Mouse (Mus musculus) granulocyte monocyte progenitor cell, adult 5-6 weeks (primary cell): ENCODE results near the gene Kctd21. TPM values are rescaled to one million over a fixed set of nuclear protein-coding genes. Genes with fewer than 3 reads are reported as not detected.

Experiments used
- ATAC-seq: replicated peaks from 2 replicates; pipeline ENCODE4 v1.8.0; 2016; ENCODE audit warnings: mild to moderate bottlenecking, moderate TSS enrichment, inconsistent platforms; ENCODE audit not compliant: poor library complexity, severe bottlenecking
- total RNA-seq, 2 experiments: library from RNA; stranded (forward) in 1 of 2; stranded (reverse) in 1 of 2; fragments of 200-712, 200-1000 nt in 1 of 2; fragments of >200 nt in 1 of 2; fragmentation: Nextera tagmentation in 1 of 2; gene quantifications; 2 replicates each; pipeline ENCODE4 v1.2.3; 2014 to 2017

The Kctd21 gene
- total RNA-seq, 2 experiments from 2014 or later: 0.10 to 2.1 TPM

DNA sequence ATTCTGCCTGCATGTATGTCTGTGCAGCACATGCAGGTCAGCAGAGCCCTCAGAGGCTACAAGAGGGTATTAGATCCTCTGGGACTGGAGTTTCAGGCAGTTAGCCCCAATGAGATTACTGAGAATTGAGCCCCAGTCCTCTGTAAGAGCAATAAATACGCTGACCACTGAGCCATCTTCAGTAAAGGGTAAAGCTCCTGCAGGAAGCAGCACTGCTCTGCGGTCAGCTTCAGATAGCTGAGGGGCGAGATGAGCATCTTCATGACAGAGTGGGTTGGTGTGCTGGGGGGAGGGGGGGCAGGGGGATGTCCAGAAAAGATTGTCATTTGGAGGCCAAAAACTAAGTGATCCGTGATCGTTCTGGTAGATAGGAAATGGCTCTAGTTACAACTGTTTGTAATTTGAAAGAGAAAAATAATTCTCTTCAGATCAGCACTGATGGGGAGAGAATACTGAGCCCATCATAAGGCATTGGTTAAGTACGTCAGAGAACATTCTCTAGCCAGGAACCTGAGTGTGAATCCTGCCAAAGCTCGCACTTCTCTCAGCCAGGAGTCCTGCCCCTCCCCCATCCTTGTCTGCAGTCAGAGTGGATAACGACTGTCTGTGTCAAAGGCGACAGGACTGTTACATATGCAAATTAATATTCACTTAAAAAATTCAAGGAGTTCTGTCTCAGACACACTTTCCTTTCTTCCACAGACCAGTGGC is 14.1 kb downstream of the Kctd21 start:
- ATAC-seq: no peak

DNA sequence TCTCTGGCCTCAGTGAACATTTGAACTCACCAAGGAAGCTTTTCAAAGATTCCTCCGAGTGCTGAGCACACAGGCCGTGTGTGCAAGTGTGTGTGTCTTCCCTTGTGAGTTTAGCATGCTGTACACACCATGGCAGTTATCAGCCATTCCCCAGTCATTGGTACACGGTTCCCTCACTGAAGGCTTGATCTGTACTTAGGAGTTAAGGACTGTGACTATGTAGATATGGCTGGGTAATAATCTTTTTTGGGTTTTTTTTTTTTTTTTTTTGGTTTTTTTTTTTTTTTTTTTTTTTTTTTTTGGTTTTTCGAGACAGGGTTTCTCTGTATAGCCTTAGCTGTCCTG is 14.7 kb downstream of the Kctd21 start:
- ATAC-seq: no peak

DNA sequence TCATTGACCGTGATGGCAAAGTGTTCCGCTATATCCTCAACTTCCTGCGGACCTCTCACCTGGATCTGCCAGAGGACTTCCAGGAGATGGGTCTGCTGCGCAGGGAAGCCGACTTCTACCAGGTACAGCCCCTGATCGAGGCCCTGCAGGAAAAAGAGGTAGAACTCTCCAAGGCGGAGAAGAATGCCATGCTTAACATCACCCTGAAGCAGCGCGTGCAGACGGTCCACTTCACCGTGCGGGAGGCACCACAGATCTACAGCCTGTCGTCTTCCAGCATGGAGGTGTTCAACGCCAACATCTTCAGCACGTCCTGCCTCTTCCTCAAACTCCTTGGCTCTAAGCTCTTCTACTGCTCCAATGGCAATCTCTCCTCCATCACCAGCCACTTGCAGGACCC is 15.3 kb downstream of the Kctd21 start:
- ATAC-seq: no peak

DNA sequence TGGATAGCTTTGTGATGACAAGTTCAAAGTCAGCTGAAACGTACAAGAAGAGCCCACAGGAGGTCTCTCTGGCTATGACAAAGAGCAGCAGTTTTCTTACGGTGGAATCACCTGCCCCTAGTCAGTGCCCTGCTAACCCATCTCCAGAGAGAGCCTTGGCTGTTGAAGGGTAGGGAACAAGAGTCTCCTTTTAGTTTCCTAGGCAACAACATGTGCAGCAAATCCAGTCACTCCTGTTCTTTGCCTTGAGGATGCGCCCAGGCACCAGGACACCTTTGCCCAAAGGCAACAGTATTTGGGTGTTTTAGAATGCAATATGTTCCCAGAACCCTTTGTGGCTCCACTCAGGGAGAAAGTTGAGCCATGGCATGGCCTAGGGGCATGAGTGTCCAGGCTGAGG is 16.2 kb downstream of the Kctd21 start:
- ATAC-seq: no peak

DNA sequence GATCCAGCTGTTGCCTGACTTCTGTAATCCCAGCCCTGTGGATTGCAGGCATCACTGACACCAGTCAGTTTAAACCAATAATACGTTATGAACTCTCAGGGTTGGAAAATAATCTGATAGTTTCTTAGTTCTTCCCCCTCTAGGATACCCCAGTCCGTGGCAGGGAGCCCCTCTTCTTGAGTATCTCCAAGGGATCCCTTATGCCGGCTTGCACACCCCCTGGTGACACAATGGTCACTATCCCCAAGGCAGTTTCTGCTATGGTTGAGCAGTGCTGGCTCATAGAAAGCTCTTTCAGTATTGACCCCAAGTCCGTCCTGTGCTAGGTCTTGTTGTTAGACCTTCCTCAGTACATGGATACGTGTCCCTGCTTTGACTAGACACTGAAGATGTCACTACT is 16.7 kb downstream of the Kctd21 start:
- ATAC-seq: no peak

DNA sequence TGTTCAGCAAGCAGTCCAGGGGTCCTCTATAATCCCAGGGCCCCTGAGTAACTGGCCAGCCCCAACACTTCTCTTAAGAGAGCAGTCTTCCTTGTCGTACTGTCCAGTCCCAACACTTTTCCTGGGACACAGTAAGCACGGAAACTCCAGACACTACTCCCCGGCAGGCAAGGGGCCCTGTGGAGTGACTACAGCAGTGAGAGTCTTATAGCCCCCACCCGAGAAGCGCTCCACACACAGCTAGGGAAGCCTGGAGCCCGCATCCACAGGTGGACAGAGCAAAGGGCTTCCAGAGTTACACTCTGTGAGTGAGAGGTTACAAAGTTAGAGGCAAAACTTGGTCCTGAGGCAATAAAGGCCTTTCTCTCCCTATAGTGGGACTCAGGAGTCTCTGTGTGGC is 17.3 kb downstream of the Kctd21 start:
- ATAC-seq: no peak

DNA sequence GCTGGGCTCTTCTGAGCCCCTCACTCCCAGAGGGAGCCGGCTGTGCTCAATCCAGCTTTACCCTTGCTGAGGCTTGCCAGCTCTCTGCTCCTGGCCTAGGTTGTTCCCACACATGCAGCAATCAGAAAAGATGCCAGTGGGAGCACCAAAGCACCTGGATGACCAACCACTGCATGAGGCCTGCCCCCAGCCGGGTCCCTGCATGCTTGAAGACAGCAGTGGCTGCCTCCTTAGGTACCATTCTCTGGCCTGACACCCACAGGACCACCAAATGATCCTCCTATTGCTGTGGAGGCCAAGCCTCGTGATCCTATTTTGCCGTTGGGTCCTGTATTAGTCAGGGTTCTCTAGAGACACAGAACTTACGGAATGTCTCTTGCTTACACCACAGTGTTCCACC is 18.8 kb downstream of the Kctd21 start:
- ATAC-seq: no peak

DNA sequence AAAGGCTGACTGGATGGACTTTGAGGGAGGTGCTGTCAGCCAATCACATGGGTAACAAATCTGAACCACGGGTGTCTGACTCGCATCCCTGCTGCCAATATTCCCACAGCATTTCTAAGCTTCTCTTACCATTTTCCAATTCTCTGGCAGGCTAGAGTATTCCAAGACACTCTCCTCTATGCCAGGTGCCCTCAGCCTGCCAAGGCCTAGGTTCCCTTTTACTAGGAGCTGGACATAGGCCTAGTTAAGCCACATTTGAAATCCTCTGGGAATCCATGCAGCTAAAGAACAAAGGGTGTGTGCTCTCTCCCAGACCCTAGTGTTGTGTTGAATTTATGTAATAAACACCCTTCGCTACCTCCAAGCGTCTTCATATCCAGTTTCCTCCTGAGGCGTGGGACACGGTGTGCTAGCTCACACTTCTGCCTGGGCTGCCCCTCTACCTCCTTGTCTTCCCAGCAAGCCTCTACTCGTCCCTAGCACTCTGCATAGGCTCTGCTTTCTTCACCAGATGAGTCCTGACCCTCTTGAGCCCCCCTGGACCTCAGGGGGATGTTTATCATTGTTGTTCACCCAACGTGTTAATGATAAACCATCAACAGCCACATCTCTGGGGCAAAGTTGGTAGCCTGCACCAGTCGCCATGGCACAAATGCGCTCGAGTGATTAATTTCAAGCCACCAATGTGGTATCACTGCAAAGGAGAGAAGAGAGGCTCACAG is 19.8 kb downstream of the Kctd21 start:
- ATAC-seq: no peak

DNA sequence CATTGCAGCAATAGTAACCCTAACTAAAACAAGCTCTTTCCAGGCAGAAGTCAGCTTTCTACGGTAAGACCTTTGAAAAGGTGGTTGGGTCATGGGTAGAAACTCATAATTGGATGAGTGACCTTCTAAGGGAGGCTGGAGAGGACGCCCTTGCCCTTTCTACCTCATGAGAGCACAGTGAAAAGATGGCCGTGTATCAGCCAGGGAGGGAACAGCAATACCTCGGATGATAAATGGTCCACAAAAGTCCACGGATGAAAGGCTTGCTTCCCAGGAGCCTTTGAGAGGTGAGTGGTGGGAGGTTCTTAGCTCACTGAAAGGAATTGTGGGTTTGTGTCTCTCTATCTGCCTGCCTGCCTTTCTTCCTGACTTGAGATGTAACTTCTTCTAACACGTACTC is 21.2 kb downstream of the Kctd21 start:
- ATAC-seq: no peak

DNA sequence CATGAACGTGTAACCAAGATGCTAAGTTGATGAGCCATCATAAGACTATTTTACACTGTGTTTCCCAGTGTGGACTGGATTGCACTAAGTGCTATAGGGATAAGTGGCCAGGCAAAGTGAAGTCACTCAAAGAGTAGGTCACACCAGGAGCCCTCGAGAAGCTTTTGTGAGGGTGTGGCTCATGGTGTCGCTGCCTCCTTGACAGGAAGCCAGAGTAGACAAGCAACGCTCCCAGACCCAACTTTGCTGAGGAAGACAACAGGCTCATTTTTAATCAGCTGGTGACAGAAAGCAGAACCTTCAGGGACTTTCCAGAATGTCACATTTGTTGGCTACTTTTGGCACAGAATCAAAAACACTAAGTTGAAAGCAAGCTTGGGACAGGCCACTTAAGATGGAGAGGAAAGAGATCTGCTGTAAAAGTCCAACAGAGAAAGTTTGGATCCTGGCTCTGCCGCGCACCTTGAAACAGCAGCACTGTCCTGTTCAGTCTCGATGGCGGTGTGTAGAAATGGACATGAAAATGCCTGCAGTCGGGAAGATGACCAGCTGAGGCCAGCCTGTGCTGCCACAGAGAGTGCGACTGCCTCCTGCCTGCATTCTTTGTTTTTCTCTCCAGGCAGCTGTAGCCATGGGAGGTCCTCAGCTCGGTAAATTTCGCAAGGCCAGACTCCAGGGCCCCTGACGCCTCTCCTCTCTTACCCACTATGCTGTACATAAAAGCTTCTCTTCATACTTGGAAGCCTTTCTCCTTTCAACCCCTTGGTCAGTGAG is 23.1 kb downstream of the Kctd21 start:
- peak; percentile 64 for ATAC-seq

DNA sequence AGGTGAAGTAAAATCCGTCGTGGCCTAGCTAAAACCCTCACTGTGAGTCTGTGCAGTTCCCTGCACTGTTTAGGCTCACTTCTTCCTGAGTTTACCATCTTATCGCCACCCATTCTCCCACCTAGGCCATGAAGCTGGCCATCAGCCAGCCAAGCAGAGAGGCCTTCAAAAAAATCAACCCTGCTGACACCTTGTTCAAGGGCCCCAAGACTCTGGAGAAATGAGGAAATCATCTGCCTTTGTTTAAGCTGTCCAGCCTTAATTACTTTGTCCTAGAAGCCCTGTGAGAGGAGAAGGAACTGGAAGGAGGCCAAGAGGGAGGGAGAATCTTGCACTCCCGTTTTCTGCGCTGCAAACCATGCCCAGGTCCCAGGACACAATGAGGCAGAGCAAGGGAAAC is 24.1 kb downstream of the Kctd21 start:
- ATAC-seq: 0 out of 2 replicates have a peak, but pooled peaks have one; percentile 9

DNA sequence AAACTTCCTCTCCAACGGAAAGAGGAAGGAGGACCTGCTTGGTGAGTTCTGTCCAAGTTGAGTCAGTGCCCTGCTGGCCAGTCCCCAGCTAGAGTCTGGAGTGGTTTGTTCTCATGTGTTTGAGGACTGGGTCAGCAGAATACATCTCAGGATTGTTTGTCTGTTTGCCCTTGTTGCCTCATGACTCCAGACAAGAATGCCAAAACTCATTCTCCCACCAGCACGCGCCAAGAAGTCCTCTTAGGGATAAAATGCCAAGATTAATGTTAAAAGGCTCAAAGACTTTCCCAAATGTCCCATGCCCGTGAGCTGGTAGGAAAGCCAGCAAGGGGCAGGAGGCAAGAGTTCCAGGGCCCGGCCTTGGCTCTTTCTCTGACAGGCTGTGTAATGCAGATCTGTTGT is 24.7 kb downstream of the Kctd21 start:
- peak; percentile 55 for ATAC-seq

DNA sequence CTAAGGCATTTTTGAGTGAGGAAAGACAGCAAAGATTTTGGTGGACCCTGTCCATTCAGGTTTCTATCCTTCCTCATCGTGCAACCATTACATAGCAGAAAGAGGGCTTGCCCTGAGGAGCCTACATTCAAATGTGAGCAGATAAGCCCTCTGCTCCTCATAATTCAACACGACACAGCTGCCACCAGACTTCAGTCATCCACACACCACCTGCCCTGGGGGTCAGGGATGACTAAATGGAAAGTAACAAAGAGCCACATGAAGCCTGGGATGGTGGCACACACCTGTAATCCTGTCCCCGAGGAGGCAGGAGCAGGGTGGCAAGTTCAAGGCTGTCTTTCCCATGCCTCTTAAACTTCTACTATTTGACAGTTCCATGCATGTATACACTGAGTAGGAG is 25.7 kb downstream of the Kctd21 start:
- ATAC-seq: no peak

DNA sequence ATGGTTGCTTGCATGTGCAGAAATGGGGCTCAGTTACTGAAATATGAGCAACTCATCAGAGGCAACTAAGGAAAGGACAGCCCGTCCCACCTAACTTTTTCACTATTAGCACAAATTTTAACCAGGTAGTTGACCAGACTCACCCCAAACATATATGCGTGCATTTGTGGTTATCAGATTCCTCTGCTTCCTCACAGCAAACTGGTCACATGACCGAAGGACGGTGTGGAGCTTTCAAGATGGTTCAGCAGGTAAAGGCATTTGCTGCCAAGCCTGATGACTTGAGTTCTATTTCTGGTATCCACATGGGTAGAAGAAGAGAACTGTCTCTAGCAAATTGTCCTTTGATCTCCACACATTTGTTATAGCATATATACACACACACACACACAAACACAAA is 26.2 kb downstream of the Kctd21 start:
- ATAC-seq: no peak

DNA sequence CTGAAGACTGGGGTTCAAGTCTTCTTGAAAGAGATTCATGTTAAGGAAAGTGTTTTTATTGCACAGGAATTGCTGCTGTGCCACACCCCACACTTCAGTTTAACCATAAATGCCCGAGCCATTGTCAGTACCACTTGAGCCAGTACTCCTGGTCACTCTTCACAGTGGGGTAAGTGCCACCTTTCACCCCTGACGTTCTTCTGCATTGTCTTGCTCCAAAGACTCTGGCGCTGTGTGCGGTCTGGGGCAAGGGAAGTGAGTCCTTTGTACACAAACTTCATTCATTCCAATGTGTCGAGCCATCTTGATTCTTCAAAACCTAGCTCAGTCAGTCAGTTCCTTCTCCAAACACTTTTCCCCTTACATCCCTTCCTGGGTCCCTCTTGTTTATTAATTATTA is 28.0 kb downstream of the Kctd21 start:
- ATAC-seq: no peak

DNA sequence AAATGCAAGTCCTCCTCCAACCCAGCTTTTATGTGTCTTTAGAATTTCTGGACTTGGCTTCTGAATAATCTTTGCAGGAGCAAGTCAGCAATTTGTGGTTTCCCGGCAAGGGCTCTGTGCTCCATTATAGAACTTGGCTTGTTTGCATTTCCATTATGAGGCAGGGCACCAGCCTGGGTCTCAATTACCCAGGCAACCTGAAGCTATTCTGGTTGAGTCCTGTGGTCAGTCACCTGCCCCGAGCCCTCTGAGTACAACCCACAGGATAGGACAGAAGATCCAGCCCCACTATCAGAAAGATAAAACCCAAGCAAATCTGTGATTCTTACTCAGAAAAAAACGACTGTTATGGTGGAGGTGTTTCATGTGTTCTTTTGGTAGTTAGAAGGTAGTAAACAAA is 28.8 kb downstream of the Kctd21 start:
- no peak for ATAC-seq

DNA sequence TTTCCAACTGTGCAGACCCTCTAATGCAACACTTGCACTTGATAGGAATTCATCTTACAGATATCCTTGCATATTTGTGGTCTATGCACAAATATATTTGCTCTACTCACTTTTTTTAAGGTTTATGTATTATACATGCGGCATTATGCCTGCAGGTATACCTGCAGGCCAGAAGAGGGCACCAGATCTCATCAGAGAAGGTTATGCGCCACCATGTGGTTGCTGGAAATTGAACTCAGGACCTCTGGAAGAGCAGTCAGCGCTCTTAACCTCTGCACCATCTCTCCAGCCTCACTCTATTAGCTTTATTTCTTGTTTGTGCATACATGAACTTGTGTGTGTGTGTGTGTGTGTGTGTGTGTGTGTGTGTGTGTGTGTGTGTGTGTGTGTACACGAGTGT is 29.3 kb downstream of the Kctd21 start:
- ATAC-seq: peak; percentile 50; the same call in 1 of the 2 replicates

DNA sequence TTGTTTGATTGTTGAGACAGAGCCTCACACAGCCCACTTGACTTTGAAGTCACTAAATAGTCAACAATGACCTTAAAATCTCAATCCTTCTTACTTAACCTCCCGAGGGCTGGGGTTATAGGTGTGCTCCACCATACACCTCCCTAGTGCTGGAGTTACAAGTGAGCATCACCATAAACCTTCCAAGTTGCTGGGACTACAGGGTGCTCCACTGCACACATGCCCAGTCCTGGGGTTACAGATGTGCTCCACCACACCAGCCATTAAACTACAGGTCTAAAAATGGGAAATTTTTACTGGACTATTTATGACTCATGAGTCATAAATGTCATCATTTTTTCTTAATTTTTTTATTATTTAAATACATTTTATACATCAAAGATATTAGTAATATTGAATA is 33.8 kb downstream of the Kctd21 start:
- no peak for ATAC-seq

DNA sequence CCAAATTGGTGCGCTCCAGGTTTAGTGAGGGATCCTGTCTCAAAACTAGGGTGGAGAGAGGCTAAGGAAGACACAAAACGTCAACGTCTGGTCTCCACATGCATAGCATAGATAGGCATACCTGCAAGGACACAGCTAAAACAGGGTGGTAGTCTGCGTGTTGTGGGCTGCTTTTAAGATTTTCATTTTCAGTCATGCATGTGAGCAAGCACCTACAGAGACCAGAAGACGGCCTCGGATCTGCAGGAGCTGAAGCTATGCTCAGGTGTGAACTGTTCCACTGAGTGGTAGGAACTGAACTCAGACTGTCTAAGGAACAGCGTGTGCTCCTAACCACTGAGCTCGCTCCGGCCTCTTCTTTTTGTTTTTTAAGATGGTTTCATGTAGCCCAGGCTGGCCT is 43.0 kb downstream of the Kctd21 start:
- no peak for ATAC-seq

DNA sequence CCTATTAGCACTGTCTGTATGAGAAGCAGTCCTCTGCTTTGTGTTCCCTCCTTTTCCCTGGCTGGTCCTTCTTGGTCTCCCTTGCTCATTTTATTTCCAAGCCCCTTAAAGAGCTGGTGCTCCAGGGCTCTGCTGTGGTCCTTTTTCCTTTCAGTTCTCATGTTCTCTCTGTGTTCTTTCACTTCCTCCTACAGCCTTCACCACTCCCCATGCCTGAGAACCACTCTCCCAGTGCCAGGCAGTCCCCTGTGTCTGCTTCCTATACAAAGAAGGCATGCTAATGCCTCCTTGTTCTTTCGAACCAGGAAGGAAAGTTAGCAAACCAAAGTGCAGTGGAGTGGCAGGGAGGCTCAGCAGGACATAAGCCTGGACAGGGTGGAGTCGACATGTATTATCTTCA is 43.8 kb downstream of the Kctd21 start:
- peak; percentile 73 for ATAC-seq

DNA sequence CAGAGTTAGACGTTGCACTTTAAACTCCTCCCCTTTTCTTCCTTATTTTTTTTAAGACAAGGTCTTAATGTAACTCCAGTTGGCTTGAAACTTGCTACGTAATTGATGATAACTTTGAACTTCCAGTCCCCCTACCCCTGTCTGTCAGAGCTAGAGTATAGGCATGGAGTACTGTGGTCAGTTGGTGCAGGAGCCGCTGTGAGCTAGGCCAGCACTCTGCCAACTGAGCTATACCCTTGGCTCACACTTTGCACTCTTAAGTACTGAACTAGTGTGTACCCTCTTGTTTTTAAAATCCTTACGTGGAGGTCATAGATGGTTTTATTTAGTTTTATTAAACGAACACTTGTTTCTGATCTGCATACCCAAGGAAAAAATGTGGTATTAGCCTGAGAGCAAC is 47.2 kb downstream of the Kctd21 start:
- no peak for ATAC-seq
